Mouse (Mus musculus) left cerebral cortex, adult 2 months (tissue): ENCODE data around the gene Gpx2. TPM values are rescaled to one million over a fixed set of nuclear protein-coding genes. Genes with fewer than 3 reads are reported as not detected.
"Not testable (repeated sequence)": the region's sequence is repeated elsewhere in the genome, so short reads cannot be mapped to it uniquely, and the experiment has no call there.

ENCODE experiments used
- DNase-seq, 2 experiments: peaks; one replicate each; pipeline ENCODE4 v3.0.0; 2021 to 2022; ENCODE audit warnings: low spot score in 2 of 2, mixed read lengths in 1 of 2; ENCODE audit errors: extremely low spot score in 1 of 2
- H3K27ac ChIP-seq: fragments of 200-600 bp; 2 replicates; pipeline ENCODE4 v1.8.1; 2022
- H3K4me3 ChIP-seq: fragments of 200-600 bp; 2 replicates; pipeline ENCODE4 v1.8.1; 2022
- CTCF ChIP-seq: fragments of 200-600 bp; IDR thresholded peaks from 2 replicates; pipeline ENCODE4 v1.8.1; 2022; ENCODE audit warnings: antibody characterized with exemption, mild to moderate bottlenecking, moderate library complexity
- intact Hi-C: fragments of 180-260 bp; cut with DNase I; formaldehyde crosslinking; loops from one replicate; pipeline ENCODE4 v1.15.1; 2025
- total RNA-seq, 2 experiments: library from RNA; stranded (reverse); gene quantifications; 2 replicates each; pipeline ENCODE4 v1.2.3; 2021

Gpx2 gene
- total RNA-seq, 2 experiments from 2014 or later: 0.34 to 0.47 TPM

GRCm38 (mm10) chr12:76803028-76803427 is 7.7 kb upstream of the Gpx2 start:
- Histone ChIP-seq H3K27ac (peak overlapping the region; percentile 69), H3K4me3 (no peak overlapping the region)
- no peak for TF ChIP-seq CTCF
- intact Hi-C loops: loop anchor here (5.0 kb wide), 1 partner anchor 156 kb away; no protein-coding TSS in a partner anchor
- DNase-seq: no peak

GRCm38 (mm10) chr12:76798008-76798720 is 2.8 kb upstream of the Gpx2 start:
- DNase-seq: no peak
- intact Hi-C loops: no loop called here
- Histone ChIP-seq H3K4me3 (no peak overlapping the region), H3K27ac (no peak overlapping the region)
- TF ChIP-seq CTCF: no peak

GRCm38 (mm10) chr12:76796938-76797539 is 1.7 kb upstream of the Gpx2 start:
- intact Hi-C loops: no loop called here
- no peak for DNase-seq

DNA sequence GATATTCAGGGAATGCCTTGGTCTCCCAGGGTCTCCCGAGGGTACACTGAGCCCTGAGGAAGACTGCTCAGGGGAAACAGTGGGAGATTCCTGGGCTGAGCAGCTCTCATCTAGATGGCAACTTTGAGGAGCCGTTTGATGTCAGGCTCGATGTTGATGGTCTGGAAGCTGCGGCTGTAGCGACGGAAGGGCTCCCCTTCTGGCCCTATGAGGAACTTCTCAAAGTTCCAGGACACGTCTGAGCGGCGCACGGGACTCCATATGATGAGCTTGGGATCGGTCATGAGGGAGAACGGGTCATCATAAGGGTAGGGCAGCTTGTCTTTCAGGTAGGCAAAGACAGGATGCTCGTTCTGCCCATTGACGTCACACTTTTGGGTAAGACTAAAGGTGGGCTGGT is 2.8 kb downstream of the Gpx2 start:
- H3K27ac ChIP-seq, intact Hi-C loops, DNase-seq, H3K4me3 ChIP-seq: not testable (repeated sequence)

More at GRCm38 (mm10) chr12:76796938-76797539, 1.7 kb upstream of the Gpx2 start:
- H3K4me3 ChIP-seq: no peak overlapping the region
- TF ChIP-seq CTCF: no peak
- H3K27ac ChIP-seq: peak overlapping the region; percentile 62

GRCm38 (mm10) chr12:76790446-76791084 is 4.8 kb downstream of the Gpx2 start:
- intact Hi-C loops: no loop called here
- no peak for DNase-seq
- no peak overlapping the region for H3K4me3 ChIP-seq

GRCm38 (mm10) chr12:76784056-76784619 is 11.2 kb downstream of the Gpx2 start:
- DNase-seq: no peak
- no peak for TF ChIP-seq CTCF
- Histone ChIP-seq H3K4me3 (no peak overlapping the region), H3K27ac (no peak overlapping the region)
- intact Hi-C loops: no loop called here

More at GRCm38 (mm10) chr12:76790446-76791084, 4.8 kb downstream of the Gpx2 start:
- H3K27ac ChIP-seq: peak overlapping the region; percentile 53
- no peak for TF ChIP-seq CTCF

DNA sequence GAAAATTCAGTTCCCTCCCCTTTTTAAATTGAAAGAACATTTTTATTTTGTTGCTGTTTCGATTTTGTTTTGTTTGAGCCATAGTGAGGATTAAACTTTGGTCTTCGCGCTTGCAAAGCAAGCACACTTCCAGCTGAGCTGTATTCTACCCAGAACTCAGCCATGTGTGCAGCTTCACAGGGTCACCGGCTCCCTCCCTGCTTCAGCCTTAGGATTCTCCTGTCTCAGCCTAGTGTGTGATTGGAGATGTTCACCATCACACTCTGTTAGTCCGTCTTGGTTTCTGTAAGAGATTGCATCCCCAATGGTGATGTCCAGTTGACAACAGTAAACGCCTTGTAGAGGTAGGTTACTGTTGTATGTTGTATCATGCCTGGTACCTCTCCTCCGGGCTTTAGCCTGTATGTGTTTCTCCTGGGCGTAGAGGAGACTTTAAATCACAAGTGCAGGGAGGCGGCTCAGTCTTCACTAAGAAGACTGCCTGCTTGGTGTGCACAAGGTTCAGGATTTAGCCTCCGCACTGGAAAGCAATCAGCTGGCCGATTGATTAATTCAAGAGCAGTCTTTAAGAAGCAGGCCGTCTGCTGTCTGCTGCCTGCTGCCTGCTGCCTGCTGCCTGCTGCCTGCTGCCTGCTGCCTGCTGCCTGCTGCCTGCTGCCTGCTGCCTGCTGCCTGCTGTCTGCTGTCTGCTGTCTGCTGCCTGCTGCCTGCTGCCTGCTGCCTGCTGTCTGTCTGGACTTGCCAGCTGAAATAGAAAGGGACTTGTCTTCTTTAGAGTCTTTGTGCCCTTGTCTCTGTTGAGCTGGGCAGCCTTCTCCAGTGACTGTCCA is 14.5 kb downstream of the Gpx2 start:
- intact Hi-C loops: no loop called here
- H3K4me3 ChIP-seq: no peak overlapping the region
- no peak overlapping the region for H3K27ac ChIP-seq
- TF ChIP-seq CTCF: no peak
- DNase-seq: no peak

- Histone ChIP-seq H3K4me3 (no peak overlapping the region), H3K27ac (no peak overlapping the region)
- intact Hi-C loops: no loop called here
- TF ChIP-seq CTCF: no peak
- no peak for DNase-seq
These were observed 15.4 kb downstream of the Gpx2 start for GRCm38 (mm10) chr12:76779951-76780350.

DNA sequence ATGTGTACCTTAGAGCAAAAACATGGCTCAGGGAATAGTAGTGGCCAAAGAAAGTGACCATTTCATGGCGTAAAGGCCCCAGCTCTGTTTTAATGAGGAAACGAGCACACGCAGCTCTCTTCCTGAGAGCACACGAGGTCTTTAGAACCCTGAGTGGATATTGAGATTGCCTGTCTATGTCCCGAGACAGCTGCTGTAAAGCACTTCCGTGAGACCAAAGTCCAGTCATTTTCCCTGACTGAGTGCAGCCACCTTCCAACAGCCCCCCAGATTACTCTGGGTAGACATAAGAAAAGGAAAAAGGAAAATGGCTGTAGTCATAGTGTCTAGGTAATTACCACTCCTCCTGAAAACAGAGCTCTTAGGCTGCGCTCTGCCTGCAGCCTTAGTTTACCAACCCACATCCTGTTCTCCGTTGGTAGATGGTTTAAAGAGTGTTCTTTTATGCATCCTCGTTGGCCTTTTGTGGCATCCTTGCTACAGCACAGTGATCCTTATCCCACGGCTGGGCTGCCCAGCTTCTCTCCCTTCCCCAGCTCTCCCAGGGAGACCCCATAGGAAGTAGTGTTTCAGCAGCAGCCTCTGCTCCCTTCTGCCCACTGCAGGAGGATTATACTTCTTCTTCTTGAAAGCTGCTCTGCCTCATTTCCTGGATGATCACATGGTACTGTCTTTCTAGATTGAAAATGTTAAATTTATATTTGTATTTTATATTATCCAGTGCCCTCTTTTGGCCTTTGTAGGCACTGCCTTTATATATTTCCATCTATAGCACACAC is 16.9 kb downstream of the Gpx2 start:
- intact Hi-C loops: no loop called here
- DNase-seq: no peak
- Histone ChIP-seq H3K27ac (no peak overlapping the region), H3K4me3 (no peak overlapping the region)
- no peak; the same call in 1 of the 2 replicates for TF ChIP-seq CTCF

GRCm38 (mm10) chr12:76777845-76778244 is 17.5 kb downstream of the Gpx2 start:
- no peak for DNase-seq
- TF ChIP-seq CTCF: peak; percentile 7
- intact Hi-C loops: no loop called here
- Histone ChIP-seq H3K27ac (no peak overlapping the region), H3K4me3 (no peak overlapping the region)

GRCm38 (mm10) chr12:76776898-76777297 is 18.5 kb downstream of the Gpx2 start:
- intact Hi-C loops: no loop called here
- no peak overlapping the region for H3K4me3 ChIP-seq
- TF ChIP-seq CTCF: no peak
- H3K27ac ChIP-seq: no peak overlapping the region
- no peak for DNase-seq
